Mouse (Mus musculus) kidney, embryonic 14.5 days (tissue): ENCODE data around the gene Trim8. TPM values are rescaled to one million over a fixed set of nuclear protein-coding genes. Genes with fewer than 3 reads are reported as not detected.
A peak's percentile ranks its signal among the peaks of the same experiment; 100 is the strongest.

Experiments
- ATAC-seq: fragments of 200-750 bp; cut with Nextera tagmentation; 2 replicates; pipeline ENCODE4 v1.8.0; 2017; ENCODE audit warnings: moderate number of reproducible peaks, mild to moderate bottlenecking, moderate TSS enrichment, moderate library complexity; ENCODE audit not compliant: low FRiP score, low TSS enrichment
- H3K27ac ChIP-seq: fragments of 300-500 bp; sonication (generic); 2 replicates; pipeline ENCODE4 v1.5.1; 2014; ENCODE audit warnings: low read depth, mild to moderate bottlenecking, low read length, moderate library complexity, mixed read lengths
- H3K27me3 ChIP-seq: fragments of 300-500 bp; sonication (generic); 2 replicates; pipeline ENCODE4 v1.6.1; 2014; ENCODE audit warnings: mild to moderate bottlenecking, low read length; ENCODE audit not compliant: control insufficient read depth, insufficient read depth
- H3K36me3 ChIP-seq: fragments of 300-500 bp; sonication (generic); 2 replicates; pipeline ENCODE4 v1.6.1; 2014; ENCODE audit warnings: low read length, mixed read lengths; ENCODE audit not compliant: control insufficient read depth, insufficient read depth
- H3K4me1 ChIP-seq: fragments of 300-500 bp; sonication (generic); 2 replicates; pipeline ENCODE4 v1.6.1; 2014; ENCODE audit warnings: low read length, mixed read lengths; ENCODE audit not compliant: control insufficient read depth, insufficient read depth
- H3K4me2 ChIP-seq: fragments of 300-500 bp; sonication (generic); replicated peaks from 2 replicates; pipeline ENCODE4 v1.6.1; 2014; ENCODE audit warnings: low read depth, mild to moderate bottlenecking, low read length
- H3K4me3 ChIP-seq: fragments of 300-500 bp; sonication (generic); 2 replicates; pipeline ENCODE4 v1.5.1; 2014; ENCODE audit warnings: mild to moderate bottlenecking, low read length
- H3K9ac ChIP-seq: fragments of 300-500 bp; sonication (generic); 2 replicates; pipeline ENCODE4 v1.6.1; 2014; ENCODE audit warnings: low read depth, mild to moderate bottlenecking, low read length, moderate library complexity
- H3K9me3 ChIP-seq: fragments of 300-500 bp; sonication (generic); 2 replicates; pipeline ENCODE4 v1.6.1; 2016; ENCODE audit warnings: low read length; ENCODE audit not compliant: control insufficient read depth
- WGBS: fragments of 180-500 bp; shearing (Covaris S2); extraction: QIAGEN DNeasy Blood & Tissue Kit; methylation state at CpG from one replicate; pipeline ENCODE4 v1.1.7; 2014; 5-methylcytosine and 5-hydroxymethylcytosine counted together
- polyA plus RNA-seq: library from polyadenylated mRNA; unstranded; fragments of >200 nt; fragmentation: Nextera tagmentation; extraction: Ambion mirVana; gene quantifications from 2 replicates; pipeline ENCODE4 v1.2.1, GENCODE M21; 2014

Gene Trim8
- polyA plus RNA-seq, 1 experiment from 2014 or later, result 35.6 TPM

GRCm38 (mm10) chr19:46477432-46477845 is 24.1 kb upstream of the Trim8 start:
- Histone ChIP-seq H3K27me3 (no peaks in the 10 kb centered on the region), H3K36me3 (peaks cover 36% of the 10 kb centered on the region), H3K27ac (no peak overlapping the region), H3K9me3 (no peaks in the 10 kb centered on the region; the same call in 1 of the 2 replicates), H3K4me1 (peaks cover 54% of the 10 kb centered on the region), H3K4me2 (no peak overlapping the region), H3K9ac (no peak overlapping the region), H3K4me3 (no peak overlapping the region)
- WGBS, result 49% methylated on average over 10 of the region's 10 CpGs
- no peak for ATAC-seq

- H3K9ac ChIP-seq, result no peak overlapping the region
- no peak overlapping the region for H3K4me3 ChIP-seq
- H3K9me3 ChIP-seq, result no peaks in the 10 kb centered on the region; the same call in 1 of the 2 replicates
- peaks cover 57% of the 10 kb centered on the region for H3K4me1 ChIP-seq
- peak overlapping the region; percentile 77; the same call in 1 of the 2 replicates for H3K27ac ChIP-seq
- peaks cover 36% of the 10 kb centered on the region for H3K36me3 ChIP-seq
- WGBS, result 75% methylated on average over 4 of the region's 4 CpGs
- no peak overlapping the region for H3K4me2 ChIP-seq
- no peaks in the 10 kb centered on the region for H3K27me3 ChIP-seq
- ATAC-seq, result no peak
Observed at GRCm38 (mm10) chr19:46478242-46478641, 23.3 kb upstream of the Trim8 start.

DNA sequence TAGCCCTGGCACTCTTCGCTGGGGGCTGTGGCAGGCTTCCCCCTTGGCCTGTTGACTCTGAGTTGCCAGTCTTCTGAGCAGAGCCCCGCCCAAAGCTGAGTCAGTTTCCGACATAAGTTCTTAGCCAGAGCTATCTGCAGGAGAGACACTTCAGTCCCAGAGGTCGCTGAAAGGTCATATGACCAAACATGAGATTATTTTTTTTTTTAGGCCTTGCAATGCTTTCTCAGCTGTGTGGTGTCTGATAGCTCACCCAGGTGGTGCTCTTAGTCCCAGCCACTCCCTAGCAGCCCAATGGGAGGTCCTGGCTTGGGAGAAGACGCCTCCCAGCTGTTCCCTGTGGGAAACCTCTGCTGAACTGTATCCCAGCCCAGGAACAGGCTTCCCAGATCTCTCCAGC is 22.7 kb upstream of the Trim8 start:
- Histone ChIP-seq H3K36me3 (peaks cover 32% of the 10 kb centered on the region), H3K4me1 (peaks cover 61% of the 10 kb centered on the region), H3K9me3 (no peaks in the 10 kb centered on the region; the same call in 1 of the 2 replicates), H3K4me3 (no peak overlapping the region), H3K27me3 (no peaks in the 10 kb centered on the region), H3K9ac (no peak overlapping the region), H3K27ac (peak overlapping the region; percentile 77), H3K4me2 (0 out of 2 replicates have a peak overlapping the region, but pooled peaks have one; percentile 1)
- peak; percentile 67 for ATAC-seq
- WGBS, result 30% methylated on average over 5 of the region's 5 CpGs

DNA sequence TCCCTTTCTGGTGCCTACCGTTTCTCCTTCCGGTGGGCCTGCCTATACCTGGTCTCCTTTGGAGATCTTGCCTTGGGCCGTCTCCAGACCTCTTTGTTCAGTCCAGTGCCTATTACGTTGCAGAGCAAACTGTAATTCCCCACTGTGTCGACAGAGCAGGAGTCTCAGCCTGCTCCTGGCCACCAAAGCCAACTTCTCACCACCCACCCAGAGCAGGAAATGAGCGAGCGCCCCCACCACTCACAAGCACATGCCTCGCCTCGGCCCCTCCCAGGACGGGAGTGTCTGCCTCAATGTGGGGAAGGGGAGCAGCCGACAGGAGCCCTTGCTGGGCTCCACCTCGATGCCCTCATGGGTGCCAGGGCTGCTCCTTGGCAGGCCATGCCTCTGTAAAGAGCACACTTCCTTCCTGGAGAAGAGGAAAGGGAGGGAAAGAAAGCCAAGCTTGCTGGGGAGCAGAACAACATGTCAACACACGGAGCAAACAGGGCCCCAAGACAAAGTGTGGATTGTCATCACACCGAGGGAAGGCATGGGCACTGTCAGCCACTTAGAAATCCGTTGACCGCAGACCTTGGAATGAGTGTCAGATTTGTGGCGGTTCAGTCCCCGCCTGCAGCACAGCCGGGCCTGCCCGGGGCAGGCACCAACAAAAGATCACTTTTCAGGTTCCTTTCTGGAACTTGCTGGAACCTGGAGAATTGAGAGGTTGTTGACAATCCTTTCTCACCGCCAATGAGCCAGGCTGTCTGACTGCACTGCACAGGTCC is 22.0 kb upstream of the Trim8 start:
- peak overlapping the region; percentile 77 for H3K27ac ChIP-seq
- H3K4me2 ChIP-seq, result 0 out of 2 replicates have a peak overlapping the region, but pooled peaks have one; percentile 1
- peaks cover 68% of the 10 kb centered on the region for H3K4me1 ChIP-seq
- 53% methylated on average over 21 of the region's 21 CpGs for WGBS
- H3K27me3 ChIP-seq, result no peaks in the 10 kb centered on the region
- no peak; the same call in 1 of the 2 replicates for ATAC-seq
- H3K4me3 ChIP-seq, result no peak overlapping the region
- H3K9me3 ChIP-seq, result no peaks in the 10 kb centered on the region; the same call in 1 of the 2 replicates
- peaks cover 26% of the 10 kb centered on the region for H3K36me3 ChIP-seq
- no peak overlapping the region for H3K9ac ChIP-seq

GRCm38 (mm10) chr19:46480624-46481345 is 20.7 kb upstream of the Trim8 start:
- H3K27me3 ChIP-seq, result no peaks in the 10 kb centered on the region
- H3K36me3 ChIP-seq, result peaks cover 18% of the 10 kb centered on the region
- WGBS, result 65% methylated on average over 10 of the region's 10 CpGs
- H3K4me1 ChIP-seq, result peaks cover 78% of the 10 kb centered on the region
- no peak overlapping the region for H3K4me2 ChIP-seq
- no peak overlapping the region for H3K9ac ChIP-seq
- H3K9me3 ChIP-seq, result no peaks in the 10 kb centered on the region; the same call in 1 of the 2 replicates
- no peak overlapping the region; the same call in 1 of the 2 replicates for H3K27ac ChIP-seq
- ATAC-seq, result no peak
- no peak overlapping the region for H3K4me3 ChIP-seq

- H3K9me3 ChIP-seq, result no peaks in the 10 kb centered on the region; the same call in 1 of the 2 replicates
- H3K4me1 ChIP-seq, result peaks cover 78% of the 10 kb centered on the region
- no peak overlapping the region for H3K4me2 ChIP-seq
- no peaks in the 10 kb centered on the region for H3K27me3 ChIP-seq
- no peak for ATAC-seq
- H3K27ac ChIP-seq, result peak overlapping the region; percentile 37; the same call in 1 of the 2 replicates
- no peak overlapping the region for H3K4me3 ChIP-seq
- WGBS, result 33% methylated on average over 3 of the region's 3 CpGs
- H3K36me3 ChIP-seq, result peaks cover 21% of the 10 kb centered on the region
- no peak overlapping the region for H3K9ac ChIP-seq
Observed at GRCm38 (mm10) chr19:46481352-46481751, 20.1 kb upstream of the Trim8 start.

DNA sequence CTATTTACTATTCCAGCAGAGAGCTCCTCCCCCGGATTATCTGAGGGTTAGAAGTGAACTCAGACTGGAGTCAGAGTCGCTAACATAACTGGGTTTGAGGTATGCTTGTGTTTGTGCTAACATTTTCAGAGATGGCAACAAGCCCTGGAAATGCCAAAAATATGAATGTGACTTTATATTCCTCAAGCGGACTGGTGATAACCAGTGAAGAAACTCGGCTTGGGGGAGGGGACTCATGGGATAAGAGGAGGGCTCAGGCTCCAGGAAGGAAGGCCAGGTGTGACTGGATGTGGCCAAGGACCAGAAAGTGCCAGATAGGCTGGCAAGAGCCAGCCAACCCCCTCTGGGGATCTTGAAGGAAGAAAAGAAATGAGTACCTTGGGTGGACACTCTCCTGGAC is 19.7 kb upstream of the Trim8 start:
- H3K36me3 ChIP-seq, result peaks cover 21% of the 10 kb centered on the region
- WGBS, result 21% methylated on average over 4 of the region's 4 CpGs
- no peak overlapping the region for H3K4me2 ChIP-seq
- peaks cover 79% of the 10 kb centered on the region for H3K4me1 ChIP-seq
- no peak overlapping the region for H3K9ac ChIP-seq
- no peaks in the 10 kb centered on the region for H3K27me3 ChIP-seq
- H3K4me3 ChIP-seq, result no peak overlapping the region
- peak overlapping the region; percentile 37; the same call in 1 of the 2 replicates for H3K27ac ChIP-seq
- ATAC-seq, result no peak
- no peaks in the 10 kb centered on the region; the same call in 1 of the 2 replicates for H3K9me3 ChIP-seq

DNA sequence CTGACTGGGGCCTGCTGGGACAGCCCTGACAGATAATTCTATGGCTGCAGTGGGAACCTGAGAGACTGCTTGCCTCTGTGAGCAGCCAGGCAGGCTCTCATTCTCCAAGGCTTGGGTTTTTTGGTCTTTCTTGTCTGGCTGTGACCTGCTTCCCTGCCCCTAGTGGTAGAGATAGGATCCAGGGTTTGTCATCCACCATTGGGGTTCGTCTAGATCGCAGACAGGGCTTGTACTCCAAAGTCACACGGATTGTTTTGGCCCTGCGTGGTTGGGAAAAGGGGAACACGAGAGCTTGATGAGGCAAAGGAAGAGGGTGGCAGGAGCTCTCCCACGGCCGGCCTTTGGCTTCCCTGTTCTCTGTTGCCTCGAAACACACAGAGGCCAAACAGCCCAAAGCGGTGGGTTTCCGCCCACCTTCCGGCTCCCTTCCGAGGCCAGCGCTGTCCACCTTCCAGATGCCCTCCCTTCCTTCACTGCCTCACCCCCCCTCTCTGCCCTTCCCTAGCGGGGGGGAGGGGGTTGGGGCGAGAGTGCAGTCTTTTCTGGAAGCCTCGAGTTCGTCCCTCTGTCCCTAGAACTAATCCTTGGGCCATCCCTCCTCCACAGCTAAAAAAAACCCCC is 18.5 kb upstream of the Trim8 start:
- Histone ChIP-seq H3K9ac (no peak overlapping the region), H3K4me2 (no peak overlapping the region; the same call in 1 of the 2 replicates), H3K36me3 (peaks cover 21% of the 10 kb centered on the region), H3K27me3 (no peaks in the 10 kb centered on the region), H3K4me1 (peaks cover 67% of the 10 kb centered on the region), H3K4me3 (no peak overlapping the region), H3K9me3 (no peaks in the 10 kb centered on the region; the same call in 1 of the 2 replicates), H3K27ac (peak overlapping the region; percentile 61)
- WGBS, result 14% methylated on average over 16 of the region's 17 CpGs
- no peak for ATAC-seq
